Comparison of ENCODE assay signal across 12 mouse cellular contexts in genomic region chr15:85507370-85508014, GRCm38 (mm10). TPM values are rescaled to one million over a fixed set of nuclear protein-coding genes. Genes with fewer than 3 reads are reported as not detected.
DNase-seq lines count a peak whose midpoint lies in the region; ATAC-seq and TF ChIP-seq lines count a peak whose summit lies in the region.
"Had no signal": no experiment of that assay in that cellular context is flagged by ENCODE, and none has a peak within 500 bp of the region (broad histone marks: within the 10 kb centered on the region; RNA-seq: fewer than 3 reads in every experiment).

No protein-coding gene starts in this region.

- ATAC-seq in forebrain, embryonic 11.5 days (replicated peaks; ENCODE audit: low FRiP score), result peak; percentile 77
- peak; percentile 45; the same call in 1 of the 2 replicates for ATAC-seq in hindbrain, embryonic 16.5 days
- peak; percentile 46 for ATAC-seq in neural tube, embryonic 12.5 days (ENCODE audit: low FRiP score, low read depth)
- ATAC-seq in cerebellum, adult (ENCODE audit: insufficient number of reproducible peaks, low FRiP score, low TSS enrichment), result no peak
- ATAC-seq in megakaryocyte, adult 5-6 weeks (ENCODE audit: poor library complexity, severe bottlenecking), result no peak

- H3K4me2 ChIP-seq in forebrain, embryonic 11.5 days (ENCODE audit: low read depth, low read length, severe bottlenecking), result no peak overlapping the region
- H3K4me2 ChIP-seq in hindbrain, embryonic 16.5 days (ENCODE audit: low read length), result no peak overlapping the region
- peak overlapping the region; percentile 26; the same call in 1 of the 2 replicates for H3K4me2 ChIP-seq in neural tube, embryonic 12.5 days (replicated peaks)
- H3K4me2 ChIP-seq: kidney, embryonic 15.5 days; liver, embryonic 11.5 days had no signal

- peaks cover 14% of the 10 kb centered on the region; the same call in 1 of the 2 replicates for H3K4me1 ChIP-seq in forebrain, embryonic 11.5 days (replicated peaks; ENCODE audit: control insufficient read depth, insufficient read depth, low read length)
- peaks cover 11% of the 10 kb centered on the region for H3K4me1 ChIP-seq in hindbrain, embryonic 16.5 days (ENCODE audit: control insufficient read depth, insufficient read depth, low read depth, low read length)
- H3K4me1 ChIP-seq in neural tube, embryonic 12.5 days, result peaks cover 38% of the 10 kb centered on the region

- H3K36me3 ChIP-seq in forebrain, embryonic 11.5 days (ENCODE audit: control insufficient read depth, insufficient read depth, low read length), result no peaks in the 10 kb centered on the region
- no peaks in the 10 kb centered on the region for H3K36me3 ChIP-seq in hindbrain, embryonic 16.5 days (ENCODE audit: control insufficient read depth, insufficient read depth, low read length)
- H3K36me3 ChIP-seq in neural tube, embryonic 12.5 days, result no peaks in the 10 kb centered on the region
- H3K36me3 ChIP-seq: kidney, embryonic 15.5 days had no signal

- no peak for TF ChIP-seq POLR2A in brain, embryonic 14.5 days (IDR thresholded peaks at IDR 0.05; ENCODE audit: borderline replicate concordance, extremely low read depth, insufficient read depth, insufficient read length, poor library complexity, severe bottlenecking)

- peak; percentile 77 for DNase-seq in brain, embryonic 14.5 days (ENCODE audit: low read depth)
- peak; percentile 85 for DNase-seq in forebrain, embryonic 11.5 days (ENCODE audit: low spot score)
- DNase-seq in spleen, postnatal 10 days (ENCODE audit: low spot score in 2 of 2), result no peak

- peak overlapping the region; percentile 52 for H3K9ac ChIP-seq in forebrain, embryonic 11.5 days (ENCODE audit: low read length)
- H3K9ac ChIP-seq in hindbrain, embryonic 16.5 days (ENCODE audit: low read depth, low read length), result peak overlapping the region; percentile 19
- peak overlapping the region; percentile 27; the same call in 1 of the 2 replicates for H3K9ac ChIP-seq in neural tube, embryonic 12.5 days
- H3K9ac ChIP-seq: kidney, embryonic 15.5 days had no signal

- no peaks in the 10 kb centered on the region for H3K27me3 ChIP-seq in forebrain, embryonic 11.5 days (ENCODE audit: control insufficient read depth, insufficient read depth, low read length)
- no peaks in the 10 kb centered on the region for H3K27me3 ChIP-seq in hindbrain, embryonic 16.5 days (replicated peaks; ENCODE audit: control insufficient read depth, insufficient read depth, low read length)
- no peaks in the 10 kb centered on the region for H3K27me3 ChIP-seq in neural tube, embryonic 12.5 days (replicated peaks)
- H3K27me3 ChIP-seq: kidney, embryonic 15.5 days had no signal

- 23% methylated on average over 32 of the region's 32 CpGs for WGBS in forebrain, embryonic 11.5 days
- WGBS in hindbrain, embryonic 16.5 days, result 17% methylated on average over 32 of the region's 32 CpGs
- 25% methylated on average over 32 of the region's 32 CpGs for WGBS in neural tube, embryonic 12.5 days

- no peaks in the 10 kb centered on the region for H3K9me3 ChIP-seq in forebrain, embryonic 11.5 days (ENCODE audit: control insufficient read depth, low read length)
- H3K9me3 ChIP-seq in hindbrain, embryonic 16.5 days (ENCODE audit: control insufficient read depth, low read length), result no peaks in the 10 kb centered on the region
- H3K9me3 ChIP-seq in neural tube, embryonic 12.5 days, result no peaks in the 10 kb centered on the region
- H3K9me3 ChIP-seq: kidney, embryonic 15.5 days had no signal

- no peak for TF ChIP-seq CTCF in brain, embryonic 14.5 days (IDR thresholded peaks at IDR 0.05; ENCODE audit: borderline replicate concordance, extremely low read depth, insufficient read depth, insufficient read length)

- peak overlapping the region; percentile 89 for H3K27ac ChIP-seq in forebrain, embryonic 11.5 days (ENCODE audit: low read depth, low read length)
- H3K27ac ChIP-seq in hindbrain, embryonic 16.5 days (ENCODE audit: low read depth, low read length), result peak overlapping the region; percentile 54; the same call in 1 of the 2 replicates
- peak overlapping the region; percentile 38 for H3K27ac ChIP-seq in neural tube, embryonic 12.5 days
- H3K27ac ChIP-seq: kidney, embryonic 15.5 days had no signal

- H3K4me3 ChIP-seq in forebrain, embryonic 11.5 days (ENCODE audit: low read depth, low read length), result no peak overlapping the region
- no peak overlapping the region for H3K4me3 ChIP-seq in hindbrain, embryonic 16.5 days (ENCODE audit: low read length)
- no peak overlapping the region for H3K4me3 ChIP-seq in neural tube, embryonic 12.5 days
- H3K4me3 ChIP-seq: kidney, embryonic 15.5 days had no signal

RNA-seq across cellular contexts. Expression of gene 7530416G11Rik, which starts 4.5 kb away (rescaled TPM):
- 0.05 TPM in 1 of 2 replicates, not detected in the other for polyA plus RNA-seq in brain, embryonic 14.5 days (2012; rRNA removed)
- not detected in 2 replicates for polyA plus RNA-seq in forebrain, embryonic 11.5 days (2014; fragmentation: Nextera tagmentation; extraction: Ambion mirVana)
- polyA plus RNA-seq in hindbrain, embryonic 16.5 days (2015; fragmentation: Nextera tagmentation; extraction: Ambion mirVana), result not detected in 2 replicates
- polyA plus RNA-seq in neural tube, embryonic 12.5 days (2016; fragmentation: Nextera tagmentation; extraction: Ambion mirVana), result not detected in 2 replicates
- not detected in 2 replicates for total RNA-seq in megakaryocyte, adult 5-6 weeks (2015)
- total RNA-seq in megakaryocyte, adult 5-6 weeks (2017), result not detected in 2 replicates
- total RNA-seq: common myeloid progenitor, adult 5-6 weeks; granulocyte monocyte progenitor cell, adult 5-6 weeks; layer of hippocampus, postnatal 25 days had no signal
- polyA plus RNA-seq: kidney, embryonic 15.5 days; liver, embryonic 11.5 days had no signal

Comparison
In these comparisons a context has a peak if more than half of its experiments do, and no peak if none do; other contexts are left out.
1. DNase-seq: peak in brain, embryonic 14.5 days (single experiment) and forebrain, embryonic 11.5 days (single experiment); none in spleen, postnatal 10 days (0 of 2).
2. ATAC-seq: peak in forebrain, embryonic 11.5 days (single experiment), hindbrain, embryonic 16.5 days (single experiment) and neural tube, embryonic 12.5 days (single experiment); none in cerebellum, adult (single experiment) and megakaryocyte, adult 5-6 weeks (single experiment).
3. H3K27ac ChIP-seq: peak in every context shown above with its lines; median percentile 89 in forebrain, embryonic 11.5 days; 54 in hindbrain, embryonic 16.5 days; 38 in neural tube, embryonic 12.5 days.
4. Peak in every context shown above with its lines, with median percentiles within 50 percentile points of each other: H3K9ac ChIP-seq.